Mouse (Mus musculus) gastrocnemius, postnatal 4 days (tissue): ENCODE measurements around the gene Gm20388. TPM values are rescaled to one million over a fixed set of nuclear protein-coding genes. Genes with fewer than 3 reads are reported as not detected.
"Not testable (repeated sequence)": the region's sequence is repeated elsewhere in the genome, so short reads cannot be mapped to it uniquely, and the experiment has no call there.

Experiments
- DNase-seq, 2 experiments: peaks; one replicate each; pipeline ENCODE4 v3.0.0; 2021 to 2022; ENCODE audit warnings: low spot score in 2 of 2, mixed read lengths in 2 of 2
- total RNA-seq, 2 experiments: library from RNA; stranded (reverse); gene quantifications; 2 replicates each; pipeline ENCODE4 v1.2.3; 2021

Gene Gm20388
- total RNA-seq, 2 experiments from 2014 or later, result 12.8 to 22.8 TPM

GRCm38 (mm10) chr8:121578676-121579451, 1668.2 kb downstream of the Gm20388 start, which contains the start of gene Fbxo31:
Fbxo31 (minus strand) TSS chr8:121578806.
- peak; percentile 88 to 97 for DNase-seq

GRCm38 (mm10) chr8:121580465-121580864, 1669.8 kb downstream of the Gm20388 start:
- no peak for DNase-seq

GRCm38 (mm10) chr8:121583653-121584052, 1673.0 kb downstream of the Gm20388 start:
- DNase-seq, result no peak

- DNase-seq, result no peak
Observed at GRCm38 (mm10) chr8:121584730-121585129, 1674.1 kb downstream of the Gm20388 start.

GRCm38 (mm10) chr8:121585159-121585825, 1674.7 kb downstream of the Gm20388 start:
- DNase-seq, result peak; percentile 98 to 100

- no peak for DNase-seq
Observed at GRCm38 (mm10) chr8:121588750-121589149, 1678.1 kb downstream of the Gm20388 start.

GRCm38 (mm10) chr8:121589205-121589726, 1678.6 kb downstream of the Gm20388 start:
- no peak for DNase-seq

GRCm38 (mm10) chr8:121590203-121591177, 1679.8 kb downstream of the Gm20388 start, which contains the start of gene Map1lc3b:
Map1lc3b (plus strand) TSS chr8:121590361.
- DNase-seq, result peak; percentile 94 to 96

GRCm38 (mm10) chr8:121591178-121592066, 1680.8 kb downstream of the Gm20388 start:
- no peak for DNase-seq

- no peak for DNase-seq
Observed at GRCm38 (mm10) chr8:121593293-121593692, 1682.7 kb downstream of the Gm20388 start.

GRCm38 (mm10) chr8:121593983-121594382, 1683.3 kb downstream of the Gm20388 start:
- DNase-seq, result no peak

GRCm38 (mm10) chr8:121597492-121597891, 1686.9 kb downstream of the Gm20388 start:
- DNase-seq, result not testable (repeated sequence)

GRCm38 (mm10) chr8:121598190-121598589, 1687.5 kb downstream of the Gm20388 start:
- DNase-seq, result no peak

- peak; percentile 59 to 84 for DNase-seq
Observed at GRCm38 (mm10) chr8:121598892-121599291, 1688.3 kb downstream of the Gm20388 start.

GRCm38 (mm10) chr8:121599842-121600241, 1689.2 kb downstream of the Gm20388 start:
- no peak for DNase-seq

GRCm38 (mm10) chr8:121602411-121602810, 1691.8 kb downstream of the Gm20388 start:
- no peak for DNase-seq

GRCm38 (mm10) chr8:121602860-121603259, 1692.2 kb downstream of the Gm20388 start:
- peak in 1 of 2 experiments; percentile 65 for DNase-seq

GRCm38 (mm10) chr8:121603801-121604200, 1693.2 kb downstream of the Gm20388 start:
- DNase-seq, result no peak

- DNase-seq, result no peak
Observed at GRCm38 (mm10) chr8:121607661-121608060, 1697.0 kb downstream of the Gm20388 start.

GRCm38 (mm10) chr8:121609251-121609650, 1698.6 kb downstream of the Gm20388 start:
- no peak for DNase-seq
